Mouse (Mus musculus): Measurements from ENCODE around the gene A430005L14Rik.

- TF ChIP-seq CTCF (IDR thresholded peaks at IDR 0.05; ENCODE audit: low read depth) (no peak), EP300 (IDR thresholded peaks at IDR 0.05; ENCODE audit: low read depth) (no peak)
Measured at GRCm38 (mm10) chr4:153920517-153921233, 36.4 kb upstream of the A430005L14Rik start.

Measured in liver, embryonic 14.5 days (tissue).